Mouse (Mus musculus) forebrain, embryonic 12.5 days (tissue): ENCODE data around the gene Cnr2. TPM values are rescaled to one million over a fixed set of nuclear protein-coding genes. Genes with fewer than 3 reads are reported as not detected.

ENCODE experiments used
- ATAC-seq: fragments of 200-750 bp; cut with Nextera tagmentation; 2 replicates; pipeline ENCODE4 v1.8.0; 2017; ENCODE audit warnings: moderate TSS enrichment; ENCODE audit not compliant: low FRiP score
- H3K27ac ChIP-seq: fragments of 300-500 bp; sonication (generic); 2 replicates; pipeline ENCODE4 v1.5.1; 2016; ENCODE audit warnings: mild to moderate bottlenecking
- H3K27me3 ChIP-seq: fragments of 300-500 bp; sonication (generic); 2 replicates; pipeline ENCODE4 v1.6.1; 2016; ENCODE audit warnings: mild to moderate bottlenecking
- H3K36me3 ChIP-seq: fragments of 300-500 bp; sonication (generic); replicated peaks from 2 replicates; pipeline ENCODE4 v1.6.1; 2016; ENCODE audit warnings: mild to moderate bottlenecking
- H3K4me1 ChIP-seq: fragments of 300-500 bp; sonication (generic); 2 replicates; pipeline ENCODE4 v1.6.1; 2016
- H3K4me2 ChIP-seq: fragments of 300-500 bp; sonication (generic); 2 replicates; pipeline ENCODE4 v1.6.1; 2016; ENCODE audit warnings: mild to moderate bottlenecking, moderate library complexity
- H3K4me3 ChIP-seq: fragments of 300-500 bp; sonication (generic); replicated peaks from 2 replicates; pipeline ENCODE4 v1.5.1; 2016; ENCODE audit warnings: mild to moderate bottlenecking
- H3K9ac ChIP-seq: fragments of 300-500 bp; sonication (generic); 2 replicates; pipeline ENCODE4 v1.6.1; 2016; ENCODE audit warnings: mild to moderate bottlenecking
- H3K9me3 ChIP-seq: fragments of 300-500 bp; sonication (generic); 2 replicates; pipeline ENCODE4 v1.6.1; 2016
- WGBS: fragments of 180-500 bp; shearing (Covaris S2); methylation state at CpG from one replicate; pipeline ENCODE4 v1.1.7; 2016; 5-methylcytosine and 5-hydroxymethylcytosine counted together
- polyA plus RNA-seq: library from polyadenylated mRNA; unstranded; fragments of >200 nt; fragmentation: Nextera tagmentation; extraction: Ambion mirVana; gene quantifications from 2 replicates; pipeline ENCODE4 v1.2.1, GENCODE M21; 2016

The Cnr2 gene
- polyA plus RNA-seq, 1 experiment from 2014 or later, result 0.32 TPM

DNA sequence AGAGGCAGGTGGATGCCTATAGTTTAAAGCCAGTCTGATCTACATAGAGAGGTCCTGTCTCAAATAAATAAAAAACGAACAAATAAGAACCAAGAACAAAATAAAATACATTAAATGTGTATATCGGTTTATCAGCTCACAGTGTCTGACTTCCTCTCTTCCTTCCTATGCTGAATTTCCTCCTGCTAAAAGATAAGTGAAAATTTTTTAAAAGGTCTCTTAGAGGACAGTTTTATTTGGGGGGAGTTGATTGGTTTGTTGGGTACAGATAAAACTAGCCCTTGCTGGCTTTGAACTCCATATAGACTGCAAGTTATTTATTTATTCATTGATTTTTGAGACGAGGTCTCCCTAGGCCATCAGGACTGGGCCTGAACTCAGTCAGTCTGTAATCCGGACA, 18.2 kb downstream of the Cnr2 start:
- H3K27ac ChIP-seq, result peak overlapping the region; percentile 71
- 84% methylated on average over 4 of the region's 4 CpGs for WGBS
- H3K36me3 ChIP-seq, result no peaks in the 10 kb centered on the region
- no peaks in the 10 kb centered on the region for H3K9me3 ChIP-seq
- no peak overlapping the region for H3K4me3 ChIP-seq
- no peak overlapping the region for H3K9ac ChIP-seq
- no peaks in the 10 kb centered on the region for H3K27me3 ChIP-seq
- H3K4me1 ChIP-seq, result peaks cover 5% of the 10 kb centered on the region
- H3K4me2 ChIP-seq, result no peak overlapping the region
- no peak for ATAC-seq

DNA sequence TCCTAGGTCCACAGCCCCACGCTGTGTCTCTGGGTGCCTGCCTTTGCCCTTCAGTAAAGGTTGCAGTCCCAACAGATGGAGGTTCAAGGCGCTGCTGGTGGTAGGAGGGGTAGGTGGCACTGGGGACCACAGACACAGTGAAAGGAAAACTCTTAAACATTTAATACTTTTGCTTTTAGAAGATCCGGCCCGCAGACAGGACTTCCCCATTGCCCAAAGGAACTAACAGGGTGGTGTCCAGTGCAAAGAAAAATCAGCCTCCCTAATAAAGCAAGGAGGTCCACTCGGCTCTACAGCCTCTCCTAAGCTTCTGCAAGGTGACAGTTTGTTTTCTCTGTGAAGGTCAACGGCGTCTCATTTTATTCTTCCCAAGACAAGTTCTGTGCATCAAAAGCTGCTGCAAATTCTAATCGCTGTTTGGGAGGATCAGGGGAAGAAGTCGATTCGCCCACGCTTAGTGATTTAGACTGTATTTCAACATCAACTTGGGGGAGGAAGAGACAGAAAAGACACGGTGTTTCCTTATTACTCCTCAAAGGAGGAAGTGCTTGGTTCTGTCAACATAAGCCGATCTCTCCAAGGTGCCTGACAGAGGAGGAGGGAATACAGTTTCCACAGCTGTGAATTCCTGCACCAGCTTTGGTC, 23.6 kb downstream of the Cnr2 start:
- H3K9me3 ChIP-seq, result no peaks in the 10 kb centered on the region
- H3K4me2 ChIP-seq, result no peak overlapping the region
- ATAC-seq, result no peak
- peaks cover 15% of the 10 kb centered on the region for H3K4me1 ChIP-seq
- 0 out of 2 replicates have a peak, but pooled peaks cover 9% of the 10 kb centered on the region for H3K36me3 ChIP-seq
- no peak overlapping the region for H3K4me3 ChIP-seq
- H3K27me3 ChIP-seq, result no peaks in the 10 kb centered on the region
- WGBS, result 91% methylated on average over 13 of the region's 13 CpGs
- no peak overlapping the region for H3K27ac ChIP-seq
- H3K9ac ChIP-seq, result no peak overlapping the region

DNA sequence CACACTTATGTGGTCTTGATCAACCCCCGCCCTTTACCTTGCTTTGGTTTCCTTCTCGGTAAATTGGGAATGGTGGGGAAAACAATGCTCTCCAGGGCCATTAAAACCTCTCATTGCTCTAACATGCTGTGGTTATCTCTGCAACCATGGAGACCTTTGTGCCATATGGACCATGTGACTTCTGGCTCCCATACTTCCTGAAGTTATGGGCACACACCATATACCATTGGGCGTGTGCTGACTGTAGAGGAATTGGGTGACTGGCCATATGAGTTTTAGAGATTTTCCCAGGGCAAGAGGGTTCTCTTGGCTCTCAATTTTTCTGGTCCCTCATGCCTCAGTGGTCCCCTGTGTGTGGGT, 24.1 kb downstream of the Cnr2 start:
- no peak for ATAC-seq
- Histone ChIP-seq H3K27ac (no peak overlapping the region), H3K36me3 (0 out of 2 replicates have a peak, but pooled peaks cover 9% of the 10 kb centered on the region), H3K4me1 (peaks cover 15% of the 10 kb centered on the region), H3K9me3 (no peaks in the 10 kb centered on the region), H3K4me3 (no peak overlapping the region), H3K27me3 (no peaks in the 10 kb centered on the region), H3K4me2 (no peak overlapping the region), H3K9ac (no peak overlapping the region)
- WGBS, result 95% methylated on average over 3 of the region's 3 CpGs

DNA sequence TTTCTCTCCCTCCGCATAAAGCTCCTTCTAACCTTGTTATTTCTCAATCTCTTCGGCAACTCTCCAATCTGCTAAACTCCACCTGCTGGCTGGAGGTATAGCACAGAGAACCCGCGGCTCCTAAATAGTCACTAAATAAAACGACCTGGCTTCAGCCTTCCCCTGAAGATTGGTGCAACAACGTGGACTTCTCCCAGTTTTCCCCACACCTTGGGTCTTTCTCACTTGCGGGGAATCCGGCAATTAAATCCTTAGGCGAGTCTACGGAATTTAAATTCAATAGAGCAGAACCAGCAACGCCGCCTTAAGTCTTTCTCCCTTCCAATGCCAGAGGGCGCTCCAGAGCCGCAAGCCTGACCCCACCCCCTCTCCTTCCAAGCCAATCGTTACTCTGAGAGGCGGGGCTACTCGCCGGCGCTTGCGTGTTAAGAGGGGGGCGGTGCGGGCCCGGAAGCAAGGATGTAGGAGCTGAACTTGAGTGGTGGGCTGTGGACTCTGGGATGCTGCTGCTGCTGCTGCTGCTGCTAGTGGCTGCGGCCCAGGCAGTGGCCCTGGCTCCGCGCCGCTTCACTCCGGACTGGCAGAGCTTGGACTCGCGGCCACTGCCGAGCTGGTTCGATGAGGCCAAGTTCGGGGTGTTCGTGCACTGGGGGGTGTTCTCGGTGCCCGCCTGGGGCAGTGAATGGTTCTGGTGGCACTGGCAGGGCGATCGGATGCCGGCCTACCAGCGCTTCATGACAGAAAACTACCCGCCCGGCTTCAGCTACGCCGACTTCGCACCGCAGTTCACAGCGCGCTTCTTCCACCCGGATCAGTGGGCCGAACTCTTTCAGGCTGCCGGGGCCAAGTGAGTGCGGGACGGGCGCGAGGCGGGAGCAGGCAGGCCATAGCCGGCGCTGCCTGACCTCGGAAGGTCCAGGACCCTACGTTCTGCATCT, 25.4 kb downstream of the Cnr2 start, which contains the start of gene Fuca1:
Fuca1 (plus strand) TSS at position 432 of the 938 bp plus-strand sequence.
- Histone ChIP-seq H3K9ac (peak within 1 kb of the TSS; percentile 77), H3K4me1 (peaks cover 15% of the 10 kb centered on the region), H3K36me3 (peaks cover 13% of the 10 kb centered on the region), H3K4me2 (peak within 1 kb of the TSS; percentile 78), H3K27me3 (no peaks in the 10 kb centered on the region), H3K27ac (peak within 1 kb of the TSS; percentile 76; the same call in 1 of the 2 replicates), H3K9me3 (no peaks in the 10 kb centered on the region), H3K4me3 (peak within 1 kb of the TSS; percentile 67)
- peak; percentile 97 for ATAC-seq
- WGBS, result 2% methylated on average over 60 of the region's 60 CpGs

DNA sequence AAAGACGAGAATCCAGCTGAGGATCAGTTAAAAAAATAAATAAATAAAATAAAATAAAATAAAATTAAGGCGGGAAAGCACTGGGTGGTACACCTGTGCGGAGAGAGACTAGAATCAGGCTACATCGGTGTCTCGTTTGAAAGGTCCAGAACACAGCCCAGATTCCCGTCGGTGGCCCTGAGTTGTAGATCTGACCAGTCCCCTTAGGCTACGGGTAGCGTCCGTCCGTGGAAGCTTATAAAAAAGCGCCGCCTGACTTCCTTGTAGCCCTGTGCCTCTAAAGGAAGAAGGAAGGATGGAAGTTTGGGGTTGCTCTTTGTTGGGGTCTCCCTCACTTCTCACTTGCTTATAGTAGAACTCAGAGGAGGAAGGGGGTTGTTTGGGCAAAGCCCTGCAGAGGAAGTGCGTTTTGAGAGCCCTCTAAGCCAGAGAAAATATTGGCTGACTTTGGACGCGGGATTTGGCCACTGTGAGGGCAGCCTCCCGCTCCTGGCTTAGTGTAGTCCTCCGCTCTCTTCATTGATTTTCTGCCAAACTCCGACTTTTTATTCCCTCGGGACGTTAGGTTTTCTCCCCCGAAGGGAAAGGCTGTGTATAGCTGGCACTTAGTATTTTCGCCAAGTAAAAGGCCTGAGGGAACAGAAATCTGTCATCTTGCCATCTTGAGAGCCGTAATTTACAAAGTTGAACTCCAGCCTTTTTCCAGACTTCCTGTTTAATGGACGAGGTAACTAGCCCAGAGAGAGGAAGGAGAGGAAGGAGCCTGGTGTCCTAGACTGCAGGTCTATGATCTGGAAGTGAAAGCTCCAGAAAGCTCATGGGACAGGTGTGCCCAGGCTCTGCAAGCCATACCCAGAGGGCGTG, 26.3 kb downstream of the Cnr2 start:
- Histone ChIP-seq H3K27ac (peak overlapping the region; percentile 76; the same call in 1 of the 2 replicates), H3K36me3 (peaks cover 18% of the 10 kb centered on the region), H3K27me3 (no peaks in the 10 kb centered on the region), H3K9ac (peak overlapping the region; percentile 77), H3K9me3 (no peaks in the 10 kb centered on the region), H3K4me3 (peak overlapping the region; percentile 67), H3K4me2 (peak overlapping the region; percentile 78), H3K4me1 (peaks cover 15% of the 10 kb centered on the region)
- 0 out of 2 replicates have a peak, but pooled peaks have one; percentile 21 for ATAC-seq
- 11% methylated on average over 26 of the region's 26 CpGs for WGBS

DNA sequence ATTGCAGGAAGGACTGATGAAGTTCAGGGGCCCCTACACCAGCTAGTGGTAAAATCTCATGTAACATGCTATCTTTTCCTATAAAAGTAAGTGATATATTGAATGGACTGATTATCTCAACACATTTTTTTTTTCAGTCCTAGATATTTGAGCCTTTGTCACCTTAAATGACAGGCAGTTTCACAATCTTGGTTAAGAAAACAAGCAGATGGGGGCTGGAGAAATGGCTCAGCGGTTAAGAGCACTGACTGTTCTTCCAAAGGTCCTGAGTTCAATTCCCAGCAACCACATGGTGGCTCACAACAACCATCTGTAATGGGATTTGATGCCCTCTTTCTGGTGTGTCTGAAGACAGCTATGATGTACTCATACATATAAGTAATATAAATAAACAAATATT, 27.0 kb downstream of the Cnr2 start:
- H3K9ac ChIP-seq, result no peak overlapping the region
- H3K27ac ChIP-seq, result no peak overlapping the region
- H3K9me3 ChIP-seq, result no peaks in the 10 kb centered on the region
- WGBS, result 86% methylated on average over 1 of the region's 1 CpGs
- no peaks in the 10 kb centered on the region for H3K27me3 ChIP-seq
- H3K4me1 ChIP-seq, result peaks cover 15% of the 10 kb centered on the region
- no peak for ATAC-seq
- no peak overlapping the region for H3K4me3 ChIP-seq
- H3K4me2 ChIP-seq, result peak overlapping the region; percentile 78; the same call in 1 of the 2 replicates
- peaks cover 18% of the 10 kb centered on the region for H3K36me3 ChIP-seq

DNA sequence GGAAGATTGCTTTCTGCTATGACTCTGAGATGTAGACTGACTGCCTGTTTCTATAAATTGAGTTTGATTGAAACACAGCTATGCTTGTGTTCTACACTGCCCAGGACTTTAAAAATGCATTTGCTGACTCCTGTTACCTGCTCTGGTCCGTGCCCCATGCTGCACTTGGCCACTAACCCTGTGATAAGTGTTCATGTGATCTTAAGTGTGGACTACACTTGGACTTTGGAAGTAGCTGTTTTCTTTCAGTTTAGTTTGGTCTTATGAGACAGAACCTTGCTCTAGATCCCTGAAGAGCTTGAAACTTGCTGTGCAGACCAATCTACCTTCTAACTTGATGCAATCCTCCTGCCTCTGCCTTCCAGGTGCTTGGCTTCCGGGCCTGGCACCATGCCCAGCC, 29.2 kb downstream of the Cnr2 start:
- Histone ChIP-seq H3K9ac (no peak overlapping the region), H3K4me1 (peaks cover 15% of the 10 kb centered on the region), H3K27me3 (no peaks in the 10 kb centered on the region), H3K9me3 (no peaks in the 10 kb centered on the region), H3K27ac (no peak overlapping the region), H3K4me2 (no peak overlapping the region), H3K4me3 (no peak overlapping the region), H3K36me3 (peaks cover 18% of the 10 kb centered on the region)
- ATAC-seq, result no peak
- WGBS, result 95% methylated on average over 2 of the region's 2 CpGs

DNA sequence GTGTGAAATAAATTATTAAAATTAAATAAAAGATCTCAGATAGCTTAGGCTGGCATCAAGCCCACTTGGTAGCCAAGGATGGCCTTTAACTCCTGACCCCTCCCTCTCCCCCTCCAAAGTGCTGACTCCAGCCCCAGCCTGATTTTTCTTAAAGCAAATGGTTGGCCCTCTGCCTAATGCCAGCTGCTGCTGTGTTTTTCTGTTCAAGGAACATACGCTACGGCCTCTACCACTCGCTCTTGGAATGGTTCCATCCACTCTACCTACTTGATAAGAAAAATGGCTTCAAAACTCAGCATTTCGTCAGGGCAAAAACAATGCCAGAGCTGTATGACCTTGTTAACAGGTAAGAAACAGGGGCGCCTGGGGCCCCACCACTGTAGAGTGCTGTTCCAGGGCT, 30.1 kb downstream of the Cnr2 start:
- H3K27me3 ChIP-seq, result no peaks in the 10 kb centered on the region
- H3K27ac ChIP-seq, result no peak overlapping the region
- peaks cover 15% of the 10 kb centered on the region for H3K4me1 ChIP-seq
- H3K36me3 ChIP-seq, result peaks cover 18% of the 10 kb centered on the region
- no peak overlapping the region for H3K9ac ChIP-seq
- ATAC-seq, result no peak
- 88% methylated on average over 5 of the region's 5 CpGs for WGBS
- no peak overlapping the region for H3K4me2 ChIP-seq
- H3K9me3 ChIP-seq, result no peaks in the 10 kb centered on the region
- no peak overlapping the region for H3K4me3 ChIP-seq

DNA sequence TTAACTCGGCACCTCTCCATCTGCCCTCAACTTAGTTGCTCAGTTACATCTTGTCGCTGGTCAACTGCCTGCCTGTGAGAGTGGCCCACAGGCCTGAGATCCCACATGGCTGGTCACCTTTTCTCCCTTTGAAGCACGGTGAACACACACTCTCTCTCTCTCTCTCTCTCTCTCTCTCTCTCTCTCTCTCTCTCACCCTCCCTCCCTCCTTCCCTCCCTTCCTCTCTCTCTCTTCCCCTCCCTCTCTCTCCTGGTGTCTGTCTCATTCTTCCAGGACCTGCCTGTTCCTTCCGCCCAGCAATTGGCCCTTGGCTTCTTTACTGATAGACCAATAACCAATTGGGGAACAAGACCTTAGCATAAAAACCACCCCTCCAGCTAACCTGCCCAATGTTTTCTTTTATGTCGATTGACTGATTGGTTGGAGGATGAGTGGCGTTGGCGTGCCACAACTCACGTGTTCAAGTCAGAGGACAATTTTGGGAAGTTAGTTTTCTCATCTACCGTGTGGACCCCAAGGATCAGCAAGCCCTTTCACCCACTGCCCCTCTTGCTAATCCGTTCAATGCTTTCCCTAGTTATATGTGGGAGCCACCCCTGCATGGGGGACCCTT, 31.1 kb downstream of the Cnr2 start:
- H3K4me2 ChIP-seq, result no peak overlapping the region
- no peak overlapping the region for H3K27ac ChIP-seq
- ATAC-seq, result no peak
- H3K4me3 ChIP-seq, result no peak overlapping the region
- WGBS, result 91% methylated on average over 10 of the region's 10 CpGs
- H3K27me3 ChIP-seq, result no peaks in the 10 kb centered on the region
- peaks cover 23% of the 10 kb centered on the region for H3K36me3 ChIP-seq
- H3K4me1 ChIP-seq, result peaks cover 13% of the 10 kb centered on the region
- no peaks in the 10 kb centered on the region for H3K9me3 ChIP-seq
- H3K9ac ChIP-seq, result no peak overlapping the region

DNA sequence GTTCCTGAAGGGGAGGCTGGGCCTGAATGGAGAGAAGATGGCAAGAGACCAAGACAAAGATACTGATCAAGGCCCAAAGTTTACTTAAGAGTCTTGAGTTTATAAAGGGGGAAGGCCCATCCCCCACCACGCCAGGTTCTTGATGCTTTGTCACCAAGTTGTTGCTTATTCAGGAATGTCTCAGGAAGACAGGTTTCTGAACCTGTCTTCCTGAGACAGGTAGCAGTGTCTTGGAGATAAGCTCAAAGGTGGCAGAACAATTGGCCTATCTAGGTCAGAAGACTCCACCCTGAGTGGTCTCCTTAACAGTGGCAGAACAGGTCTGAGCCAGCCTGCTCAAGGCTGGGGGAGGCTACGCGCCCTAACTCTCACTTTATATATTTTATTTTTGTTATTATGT, 31.7 kb downstream of the Cnr2 start:
- 98% methylated on average over 3 of the region's 3 CpGs for WGBS
- Histone ChIP-seq H3K4me3 (no peak overlapping the region), H3K36me3 (peaks cover 26% of the 10 kb centered on the region), H3K27me3 (no peaks in the 10 kb centered on the region), H3K4me1 (peaks cover 8% of the 10 kb centered on the region), H3K27ac (no peak overlapping the region), H3K9ac (no peak overlapping the region), H3K4me2 (no peak overlapping the region), H3K9me3 (no peaks in the 10 kb centered on the region)
- ATAC-seq, result no peak

DNA sequence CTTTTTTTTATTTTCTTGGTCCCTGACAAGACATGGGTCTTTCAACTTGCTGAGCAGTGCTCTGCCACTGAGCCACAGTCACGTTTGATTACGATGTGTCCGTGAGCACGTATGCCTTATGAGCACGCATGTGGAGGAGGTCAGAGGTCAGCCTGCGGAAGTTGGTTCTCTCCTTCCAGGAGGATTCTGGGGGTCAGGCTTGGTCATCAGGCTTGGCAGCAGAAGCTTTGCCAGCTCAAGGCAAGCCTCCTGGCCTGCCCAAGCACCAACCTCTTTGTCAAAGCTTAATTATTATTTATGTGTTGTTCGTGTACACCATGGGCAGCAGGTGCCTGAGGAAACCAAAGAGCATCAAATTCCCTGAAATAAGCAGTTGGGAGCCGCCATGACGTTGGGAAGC, 33.2 kb downstream of the Cnr2 start:
- no peak for ATAC-seq
- H3K27ac ChIP-seq, result no peak overlapping the region
- H3K4me3 ChIP-seq, result no peak overlapping the region
- no peaks in the 10 kb centered on the region for H3K27me3 ChIP-seq
- H3K9me3 ChIP-seq, result no peaks in the 10 kb centered on the region
- peaks cover 28% of the 10 kb centered on the region for H3K36me3 ChIP-seq
- 85% methylated on average over 9 of the region's 9 CpGs for WGBS
- H3K4me1 ChIP-seq, result no peaks in the 10 kb centered on the region
- no peak overlapping the region for H3K9ac ChIP-seq
- no peak overlapping the region for H3K4me2 ChIP-seq
